Mouse (Mus musculus): Measurements from ENCODE around the gene Ddx19b. TPM values are rescaled to one million over a fixed set of nuclear protein-coding genes. Genes with fewer than 3 reads are reported as not detected.
"Not testable (repeated sequence)": the region's sequence is repeated elsewhere in the genome, so short reads cannot be mapped to it uniquely, and the experiment has no call there.

The Ddx19b gene
- total RNA-seq, 4 experiments from 2014 or later: 10.1 to 14.3 (median 12.9) TPM

- no peak for DNase-seq
These were observed 68.5 kb downstream of the Ddx19b start for GRCm38 (mm10) chr8:110963051-110963450.

GRCm38 (mm10) chr8:110959906-110960305 lies 71.6 kb downstream of the Ddx19b start:
- no peak for DNase-seq

GRCm38 (mm10) chr8:110959071-110959780 lies 72.3 kb downstream of the Ddx19b start:
- no peak for DNase-seq

- not testable (repeated sequence) for DNase-seq
These were observed 73.0 kb downstream of the Ddx19b start for GRCm38 (mm10) chr8:110958553-110958952.

- no peak for DNase-seq
These were observed 73.4 kb downstream of the Ddx19b start for GRCm38 (mm10) chr8:110958135-110958534.

GRCm38 (mm10) chr8:110957471-110957870 lies 74.1 kb downstream of the Ddx19b start:
- no peak for DNase-seq

- no peak for DNase-seq
These were observed 74.7 kb downstream of the Ddx19b start for GRCm38 (mm10) chr8:110956619-110957450.

- no peak for DNase-seq
These were observed 76.8 kb downstream of the Ddx19b start for GRCm38 (mm10) chr8:110954776-110955175.

Small RNA genes lying within 50 kb of the gene (microRNA-seq; reads per million reads assigned to microRNA genes)
- 0 reads per million in 2 experiments for gene Gm24103
- gene Mir3473d: 0 to 0.18 reads per million in 2 experiments

Other genes with a start within 250 kb of the Ddx19b start
- gene Il34, start 225.8 kb downstream of the Ddx19b start, total RNA-seq (2022): 100 to 1,000 TPM in 1 of 4 experiments, 10 to 100 TPM in 3; 51.6 to 101 (median 76.5) TPM
- gene Cog4, start 185.2 kb downstream of the Ddx19b start, total RNA-seq (2022): 100 to 1,000 TPM in 1 of 4 experiments, 10 to 100 TPM in 3; 76.3 to 100 (median 88.2) TPM
- 10 to 100 TPM; 68.4 to 87.8 (median 77.1) TPM for gene Sf3b3, start 185.0 kb downstream of the Ddx19b start, total RNA-seq (2022)
- 10 to 100 TPM; 11.1 to 19.0 (median 15.8) TPM for gene Fuk, start 129.3 kb downstream of the Ddx19b start, total RNA-seq (2022)
- 10 to 100 TPM; 19.1 to 41.1 (median 27.7) TPM for gene St3gal2, start 111.8 kb downstream of the Ddx19b start, total RNA-seq (2022)
- 10 to 100 TPM; 38.7 to 52.2 (median 44.5) TPM for gene Ddx19a, start 34.0 kb downstream of the Ddx19b start, total RNA-seq (2022)
- gene Aars, start 1.4 kb upstream of the Ddx19b start, total RNA-seq (2022): 100 to 1,000 TPM in 3 of 4 experiments, 10 to 100 TPM in 1; 97.1 to 142 (median 126) TPM
- not detected for gene Exosc6, start 24.6 kb upstream of the Ddx19b start, total RNA-seq (2022)
- not detected for gene Clec18a, start 60.7 kb upstream of the Ddx19b start, total RNA-seq (2022)
- gene Pdpr, start 62.9 kb upstream of the Ddx19b start, total RNA-seq (2022): 10 to 100 TPM; 36.7 to 47.4 (median 43.6) TPM
- 100 to 1,000 TPM; 134 to 184 (median 162) TPM for gene Glg1, start 227.5 kb upstream of the Ddx19b start, total RNA-seq (2022)

All from adrenal gland, adult 8-10 months (tissue).